Comparison of ENCODE assay signal across 23 mouse cellular contexts in the genomic region with DNA sequence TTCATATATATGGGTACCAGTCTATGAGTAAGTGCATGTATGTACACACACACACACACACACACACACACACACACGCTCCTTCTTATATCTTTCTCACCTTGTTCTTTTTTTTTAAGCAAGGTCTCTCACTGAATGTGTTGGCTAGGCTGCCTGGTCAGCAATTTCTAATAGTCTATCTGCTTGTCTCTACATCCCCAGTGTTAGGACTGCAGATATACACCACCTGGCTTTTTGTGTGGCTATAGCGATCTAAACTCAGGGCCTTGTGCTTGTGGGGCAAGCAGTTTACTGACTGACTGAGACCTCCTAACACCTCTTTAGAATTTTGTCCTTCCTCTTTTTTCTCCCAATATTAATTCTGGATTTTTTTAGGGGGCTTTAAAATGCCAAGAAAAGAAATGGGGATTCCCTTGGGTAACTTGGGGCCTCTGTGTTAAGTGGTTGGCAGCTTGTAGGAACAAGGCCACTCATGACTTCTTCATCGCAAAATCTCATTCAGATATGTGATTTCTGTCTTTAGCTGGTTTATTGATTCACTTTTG. TPM values are rescaled to one million over a fixed set of nuclear protein-coding genes. Genes with fewer than 3 reads are reported as not detected.
A peak's percentile ranks its signal among the peaks of the same experiment; 100 is the strongest.
DNase-seq lines count a peak whose midpoint lies in the region; ATAC-seq and TF ChIP-seq lines count a peak whose summit lies in the region.
"Had no signal": no experiment of that assay in that cellular context is flagged by ENCODE, and none has a peak within 500 bp of the region (broad histone marks: within the 10 kb centered on the region; RNA-seq: fewer than 3 reads in every experiment).

No protein-coding gene starts in this region.

- in situ Hi-C loops in CH12.LX (cut with MboI; ENCODE audit: low pct_ligation_motif_present, low pct_unique_long_range_greater_than_20kb, low sequenced_read_pairs) = loop anchor here (5.0 kb wide), 1 partner anchor 39 kb away; no protein-coding TSS in a partner anchor

- no peak overlapping the region for H3K27ac ChIP-seq in heart, embryonic 12.5 days (ENCODE audit: poor library complexity, severe bottlenecking)
- H3K27ac ChIP-seq in CH12.LX (ENCODE audit: insufficient read depth, low read depth) = peak overlapping the region; percentile 91
- peak overlapping the region; percentile 43; the same call in 1 of the 2 replicates for H3K27ac ChIP-seq in embryonic facial prominence, embryonic 12.5 days
- peak overlapping the region; percentile 11; the same call in 1 of the 2 replicates for H3K27ac ChIP-seq in limb, embryonic 13.5 days
- H3K27ac ChIP-seq: forebrain, embryonic 13.5 days; gastrocnemius, adult 2 months; heart, adult 2 months; heart, embryonic 13.5 days; hindbrain, embryonic 14.5 days; intestine, embryonic 15.5 days had no signal

- H3K79me2 ChIP-seq in CH12.LX (replicated peaks; ENCODE audit: control insufficient read depth, extremely low read depth, insufficient read depth, poor library complexity, severe bottlenecking) = no peaks in the 10 kb centered on the region

- dilution Hi-C loops in CH12.LX (cut with MboI; ENCODE audit: extremely low pct_ligation_motif_present, extremely low pct_unique_long_range_greater_than_20kb, low sequenced_read_pairs) = no loop called here

- intact Hi-C loops in heart, postnatal 36 days (cut with DNase I) = no loop called here
- intact Hi-C loops in left cerebral cortex, postnatal 14 days (cut with DNase I) = no loop called here

- H3K4me2 ChIP-seq in heart, embryonic 12.5 days = no peak overlapping the region
- peak overlapping the region; percentile 32 for H3K4me2 ChIP-seq in CH12.LX (ENCODE audit: insufficient read depth, low read depth, poor library complexity, severe bottlenecking)
- no peak overlapping the region for H3K4me2 ChIP-seq in embryonic facial prominence, embryonic 12.5 days (replicated peaks)
- no peak overlapping the region for H3K4me2 ChIP-seq in limb, embryonic 13.5 days (replicated peaks)
- H3K4me2 ChIP-seq: forebrain, embryonic 13.5 days; heart, embryonic 13.5 days; hindbrain, embryonic 14.5 days; intestine, embryonic 15.5 days had no signal

- peaks cover 19% of the 10 kb centered on the region for H3K4me1 ChIP-seq in heart, embryonic 12.5 days (replicated peaks)
- peaks cover 32 to 87% of the 10 kb centered on the region in 2 experiments for H3K4me1 ChIP-seq in CH12.LX (ENCODE audit: control insufficient read depth in 1 of 2, insufficient read depth in 2 of 2)
- H3K4me1 ChIP-seq in embryonic facial prominence, embryonic 12.5 days = peaks cover 7% of the 10 kb centered on the region; the same call in 1 of the 2 replicates
- H3K4me1 ChIP-seq in limb, embryonic 13.5 days = peaks cover 36% of the 10 kb centered on the region
- H3K4me1 ChIP-seq: forebrain, embryonic 13.5 days; intestine, embryonic 15.5 days had no signal

- TF ChIP-seq EP300 in CH12.LX (IDR thresholded peaks at IDR 0.05; ENCODE audit: low read length) = no peak

- H3K27me3 ChIP-seq in heart, embryonic 12.5 days (replicated peaks) = no peaks in the 10 kb centered on the region
- no peaks in the 10 kb centered on the region for H3K27me3 ChIP-seq in CH12.LX (replicated peaks)
- H3K27me3 ChIP-seq in embryonic facial prominence, embryonic 12.5 days = no peaks in the 10 kb centered on the region
- no peaks in the 10 kb centered on the region for H3K27me3 ChIP-seq in limb, embryonic 13.5 days
- H3K27me3 ChIP-seq: forebrain, embryonic 13.5 days; heart, embryonic 13.5 days; intestine, embryonic 15.5 days had no signal

- no peak for TF ChIP-seq CTCF in CH12.LX (conservative IDR thresholded peaks at IDR 0.05 in 1 of 2, IDR thresholded peaks at IDR 0.05 in 1 of 2; ENCODE audit: low read depth in 2 of 2, low read length in 2 of 2)

- no peaks in the 10 kb centered on the region for H3K36me3 ChIP-seq in heart, embryonic 12.5 days
- no peaks in the 10 kb centered on the region for H3K36me3 ChIP-seq in CH12.LX (replicated peaks in 1 of 2; ENCODE audit: control insufficient read depth in 1 of 2, insufficient read depth in 1 of 2, low read length in 1 of 2)
- H3K36me3 ChIP-seq in embryonic facial prominence, embryonic 12.5 days = no peaks in the 10 kb centered on the region
- no peaks in the 10 kb centered on the region for H3K36me3 ChIP-seq in limb, embryonic 13.5 days
- H3K36me3 ChIP-seq: heart, embryonic 13.5 days; intestine, embryonic 15.5 days had no signal

- no peak for ATAC-seq in heart, embryonic 12.5 days (ENCODE audit: insufficient number of reproducible peaks, low FRiP score)
- no peak for ATAC-seq in embryonic facial prominence, embryonic 12.5 days (ENCODE audit: insufficient number of reproducible peaks, insufficient read depth, low FRiP score, low TSS enrichment)
- no peak for ATAC-seq in limb, embryonic 13.5 days (ENCODE audit: low FRiP score, low read depth)
- ATAC-seq: CD4-positive, CD25-positive, alpha-beta regulatory T cell, adult 4 months; forebrain, embryonic 13.5 days; forebrain, postnatal 0 days; intestine, embryonic 15.5 days had no signal

- no peak; the same call in none of the 2 replicates for TF ChIP-seq RAD21 in CH12.LX (IDR thresholded peaks at IDR 0.05; ENCODE audit: low read depth, low read length)

- no peak for DNase-seq in heart, postnatal 36 days
- no peak for DNase-seq in CH12.LX (ENCODE audit: extremely low read depth)
- DNase-seq in MN1 (ENCODE audit: low spot score) = no peak
- no peak for DNase-seq in left cerebral cortex, postnatal 14 days (ENCODE audit: low spot score in 2 of 2)
- DNase-seq: adrenal gland, adult 8-10 months; B cell, adult 2 months; cerebellum, adult 11 months; cerebellum, adult 8-10 months; cerebellum, postnatal 14 days; forebrain, postnatal 0 days; gastrocnemius, adult 2 months; gastrocnemius, postnatal 36 days; heart, adult 2 months; heart, postnatal 4 days; kidney, adult 18-20 months had no signal

- no peaks in the 10 kb centered on the region for H3K9me3 ChIP-seq in heart, embryonic 12.5 days (replicated peaks)
- no peaks in the 10 kb centered on the region for H3K9me3 ChIP-seq in CH12.LX (replicated peaks; ENCODE audit: low read length)
- no peaks in the 10 kb centered on the region for H3K9me3 ChIP-seq in embryonic facial prominence, embryonic 12.5 days
- no peaks in the 10 kb centered on the region for H3K9me3 ChIP-seq in limb, embryonic 13.5 days
- H3K9me3 ChIP-seq: forebrain, embryonic 13.5 days; heart, embryonic 13.5 days; intestine, embryonic 15.5 days had no signal

- 78% methylated on average over 3 of the region's 3 CpGs for WGBS in heart, embryonic 12.5 days
- 78% methylated on average over 3 of the region's 3 CpGs for WGBS in embryonic facial prominence, embryonic 12.5 days
- 75% methylated on average over 3 of the region's 3 CpGs for WGBS in limb, embryonic 13.5 days

- H3K4me3 ChIP-seq in heart, embryonic 12.5 days = no peak overlapping the region
- H3K4me3 ChIP-seq in CH12.LX (replicated peaks in 1 of 3; ENCODE audit: low read depth in 2 of 3, low read length in 2 of 3, poor library complexity in 1 of 3) = no peak overlapping the region
- H3K4me3 ChIP-seq in embryonic facial prominence, embryonic 12.5 days = no peak overlapping the region
- H3K4me3 ChIP-seq in limb, embryonic 13.5 days = no peak overlapping the region
- H3K4me3 ChIP-seq: forebrain, embryonic 13.5 days; gastrocnemius, adult 2 months; heart, adult 2 months; heart, embryonic 13.5 days; intestine, embryonic 15.5 days had no signal

- TF ChIP-seq POLR2A in CH12.LX (IDR thresholded peaks at IDR 0.05; ENCODE audit: low read depth, low read length) = no peak; the same call in 1 of the 2 replicates

- H3K9ac ChIP-seq in heart, embryonic 12.5 days = 0 out of 2 replicates have a peak overlapping the region, but pooled peaks have one; percentile 15
- H3K9ac ChIP-seq in CH12.LX (ENCODE audit: insufficient read depth, low read depth) = peak overlapping the region; percentile 53
- no peak overlapping the region for H3K9ac ChIP-seq in embryonic facial prominence, embryonic 12.5 days
- no peak overlapping the region for H3K9ac ChIP-seq in limb, embryonic 13.5 days
- H3K9ac ChIP-seq: forebrain, embryonic 13.5 days; forebrain, postnatal 0 days; heart, embryonic 13.5 days; hindbrain, embryonic 14.5 days; intestine, embryonic 15.5 days had no signal

TF ChIP-seq in CH12.LX, 34 proteins besides CTCF, POLR2A, EP300 and RAD21 (continues in another document):
- TF ChIP-seq SMC3 (IDR thresholded peaks at IDR 0.05; ENCODE audit: low read depth, low read length) = peak; percentile 30
- no peak for TF ChIP-seq E2F4 (IDR thresholded peaks at IDR 0.05; ENCODE audit: insufficient replicate concordance, low read depth, low read length)
- TF ChIP-seq MAX (IDR thresholded peaks at IDR 0.05; ENCODE audit: low read length) = peak; percentile 23; the same call in 1 of the 2 replicates
- TF ChIP-seq PAX5 (IDR thresholded peaks at IDR 0.05; ENCODE audit: low read length) = no peak
- TF ChIP-seq GABPA (IDR thresholded peaks at IDR 0.05; ENCODE audit: insufficient replicate concordance, low read depth, low read length) = no peak
- 0 out of 2 replicates have a peak, but pooled peaks have one; percentile 36 for TF ChIP-seq MYC (IDR thresholded peaks at IDR 0.05; ENCODE audit: low read depth, low read length)
- TF ChIP-seq ELF1 (IDR thresholded peaks at IDR 0.05; ENCODE audit: low read depth, low read length) = no peak
- peak; percentile 25; the same call in 1 of the 2 replicates for TF ChIP-seq TCF12 (IDR thresholded peaks at IDR 0.05; ENCODE audit: low read depth, low read length)
- no peak for TF ChIP-seq ZC3H11A (IDR thresholded peaks at IDR 0.05; ENCODE audit: low read depth, low read length)
- TF ChIP-seq NRF1 (IDR thresholded peaks at IDR 0.05; ENCODE audit: low read depth, low read length) = 0 out of 2 replicates have a peak, but pooled peaks have one; percentile 11

RNA-seq across cellular contexts. Expression of a gene that starts 41.5 kb away (rescaled TPM):
- polyA plus RNA-seq in heart, embryonic 12.5 days (2016; fragmentation: Nextera tagmentation; extraction: Ambion mirVana) = 26.2 and 28.2 TPM in 2 replicates
- 10 to 100 TPM; 17.4 to 19.4 TPM for total RNA-seq in heart, postnatal 36 days (2021)
- total RNA-seq in CH12.LX (2012; rRNA removed) (21.8 and 22.1 TPM in 2 replicates), CH12.LX (2014; rRNA removed) (32.0 and 36.1 TPM in 2 replicates)
- 39.0 and 41.9 TPM in 2 replicates for polyA plus RNA-seq in CH12.LX (2012; ENCODE audit: insufficient read length, low read depth)
- polyA plus RNA-seq in embryonic facial prominence, embryonic 12.5 days (2016; fragmentation: Nextera tagmentation; extraction: Ambion mirVana) = 40.3 and 44.9 TPM in 2 replicates
- polyA plus RNA-seq in limb, embryonic 13.5 days (2015; fragmentation: Nextera tagmentation; extraction: Ambion mirVana) = 29.3 and 40.2 TPM in 2 replicates
- total RNA-seq in left cerebral cortex, postnatal 14 days (2021) = 10 to 100 TPM; 38.9 to 40.2 TPM

RNA-seq across cellular contexts. Expression of a gene that starts 51.0 kb away (rescaled TPM):
- 22.5 and 23.4 TPM in 2 replicates for polyA plus RNA-seq in heart, embryonic 12.5 days (2016; fragmentation: Nextera tagmentation; extraction: Ambion mirVana)
- total RNA-seq in heart, postnatal 36 days (2021) = 10 to 100 TPM; 14.3 to 17.6 TPM
- total RNA-seq in CH12.LX (2012; rRNA removed) (11.6 and 11.7 TPM in 2 replicates), CH12.LX (2014; rRNA removed) (15.8 and 17.4 TPM in 2 replicates)
- 12.4 and 15.9 TPM in 2 replicates for polyA plus RNA-seq in CH12.LX (2012; ENCODE audit: insufficient read length, low read depth)
- polyA plus RNA-seq in embryonic facial prominence, embryonic 12.5 days (2016; fragmentation: Nextera tagmentation; extraction: Ambion mirVana) = 44.1 and 48.3 TPM in 2 replicates
- 53.9 and 57.3 TPM in 2 replicates for polyA plus RNA-seq in limb, embryonic 13.5 days (2015; fragmentation: Nextera tagmentation; extraction: Ambion mirVana)
- 10 to 100 TPM; 14.7 to 16.9 TPM for total RNA-seq in left cerebral cortex, postnatal 14 days (2021)

Comparison
In these comparisons a context has a peak if more than half of its experiments do, and no peak if none do; other contexts are left out.
1. H3K9ac ChIP-seq: peak in heart, embryonic 12.5 days (single experiment) and CH12.LX (single experiment); none in embryonic facial prominence, embryonic 12.5 days (single experiment) and limb, embryonic 13.5 days (single experiment).